Mouse (Mus musculus): ENCODE measurements around the gene Tmem242. TPM values are rescaled to one million over a fixed set of nuclear protein-coding genes. Genes with fewer than 3 reads are reported as not detected.
"Not testable (repeated sequence)": the region's sequence is repeated elsewhere in the genome, so short reads cannot be mapped to it uniquely, and the experiment has no call there.

The Tmem242 gene
- polyA plus RNA-seq, 1 experiment from 2014 or later = 118 TPM

DNA sequence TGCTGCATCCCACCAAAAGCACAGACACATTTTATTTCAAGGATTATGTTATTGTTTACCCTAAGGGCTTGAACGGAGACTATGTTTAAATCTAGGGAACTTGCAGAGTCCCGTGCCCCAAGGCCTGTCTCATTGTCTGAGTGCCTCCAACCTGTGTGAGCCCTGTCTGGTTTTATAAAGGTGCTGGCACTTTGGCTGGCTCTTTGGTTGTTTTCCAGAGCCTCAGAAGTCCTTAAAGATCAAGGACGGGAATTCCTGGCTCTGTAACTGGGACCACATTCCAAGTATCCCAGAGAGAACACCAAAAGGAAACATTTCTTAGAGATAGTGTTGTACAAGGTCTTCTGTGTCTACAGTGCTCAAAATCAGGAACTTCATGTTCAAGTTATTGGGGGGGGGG, 3.2 kb upstream of the Tmem242 start:
- no peak overlapping the region for H3K9ac ChIP-seq
- no peaks in the 10 kb centered on the region for H3K9me3 ChIP-seq (replicated peaks)
- H3K27ac ChIP-seq = no peak overlapping the region
- no peak for ATAC-seq (replicated peaks; ENCODE audit: insufficient number of reproducible peaks, insufficient read depth, low FRiP score, low read depth)
- H3K4me3 ChIP-seq = no peak overlapping the region
- H3K27me3 ChIP-seq = peaks cover 7% of the 10 kb centered on the region; the same call in 1 of the 2 replicates
- no peaks in the 10 kb centered on the region for H3K36me3 ChIP-seq
- peaks cover 16% of the 10 kb centered on the region for H3K4me1 ChIP-seq (replicated peaks)
- WGBS = 58% methylated on average over 3 of the region's 3 CpGs
- H3K4me2 ChIP-seq = no peak overlapping the region

DNA sequence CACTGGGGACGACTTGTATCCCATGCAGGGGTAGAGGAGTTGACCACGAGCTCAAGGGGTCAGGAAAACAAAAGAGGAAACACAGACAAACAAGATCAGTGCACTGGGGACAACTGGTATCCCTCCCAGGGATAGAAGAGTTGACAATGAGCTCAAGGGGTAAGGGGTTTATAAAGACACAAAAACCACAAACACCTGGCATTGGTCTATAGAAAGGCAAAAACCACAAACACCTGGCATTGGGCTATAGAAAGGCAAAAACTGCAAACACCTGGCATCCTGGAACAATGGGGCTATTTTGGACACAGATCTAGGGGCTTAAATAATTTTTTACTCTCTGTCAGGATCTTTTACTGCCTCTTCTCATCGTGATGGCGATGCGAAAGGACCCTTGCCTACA, 2.3 kb upstream of the Tmem242 start:
- peaks cover 16% of the 10 kb centered on the region for H3K4me1 ChIP-seq (replicated peaks)
- not testable (repeated sequence) for H3K27me3 ChIP-seq; ATAC-seq (replicated peaks; ENCODE audit: insufficient number of reproducible peaks, insufficient read depth, low FRiP score, low read depth); H3K36me3 ChIP-seq; H3K9ac ChIP-seq; H3K27ac ChIP-seq; H3K9me3 ChIP-seq (replicated peaks); H3K4me2 ChIP-seq; H3K4me3 ChIP-seq
- 68% methylated on average over 5 of the region's 5 CpGs for WGBS

DNA sequence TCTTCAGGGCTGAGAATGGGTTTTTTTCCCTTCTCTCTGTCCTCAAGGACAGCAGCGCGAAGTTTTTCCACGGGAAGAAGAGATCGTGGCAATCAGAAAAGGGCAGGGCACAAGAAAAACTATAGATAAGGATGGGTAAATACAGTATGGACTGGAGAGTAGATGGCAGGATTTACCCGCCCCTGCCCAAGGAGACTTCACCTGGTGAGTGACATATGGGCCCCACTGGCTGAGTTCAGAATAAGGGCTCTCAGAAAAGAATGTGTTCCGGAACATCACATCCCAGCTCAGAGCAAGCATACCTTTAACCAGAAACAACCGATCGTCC, 264 bp downstream of the Tmem242 start:
- Histone ChIP-seq H3K9ac (peak overlapping the region; percentile 68), H3K27ac (peak overlapping the region; percentile 16; the same call in 1 of the 2 replicates), H3K4me2 (peak overlapping the region; percentile 66), H3K4me3 (peak overlapping the region; percentile 61), H3K4me1 (replicated peaks) (peaks cover 16% of the 10 kb centered on the region), H3K27me3 (peaks cover 3% of the 10 kb centered on the region; the same call in 1 of the 2 replicates), H3K9me3 (replicated peaks) (no peaks in the 10 kb centered on the region), H3K36me3 (peaks cover 2% of the 10 kb centered on the region; the same call in 1 of the 2 replicates)
- 2% methylated on average over 8 of the region's 8 CpGs for WGBS
- ATAC-seq (replicated peaks; ENCODE audit: insufficient number of reproducible peaks, insufficient read depth, low FRiP score, low read depth) = peak; percentile 30

DNA sequence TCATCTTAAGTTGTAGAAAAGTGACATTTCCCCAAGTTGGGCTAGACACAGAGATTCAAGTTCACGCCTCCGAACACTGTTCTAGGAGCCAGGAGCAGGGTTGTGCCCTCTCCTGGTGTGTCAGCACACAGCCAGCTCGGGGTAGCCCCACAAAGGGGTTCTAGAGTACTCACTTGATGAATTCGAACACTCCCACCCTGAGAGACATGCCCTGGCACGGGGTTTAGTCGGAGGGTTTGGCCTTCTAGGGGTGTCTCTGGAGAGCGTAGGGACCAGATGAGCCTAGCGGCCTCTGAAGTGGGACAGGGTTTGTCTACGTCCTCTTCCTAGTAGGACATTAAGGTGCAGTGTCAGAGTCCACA, 10.3 kb downstream of the Tmem242 start:
- WGBS = 80% methylated on average over 9 of the region's 9 CpGs
- peak; percentile 42; the same call in 1 of the 2 replicates for ATAC-seq (replicated peaks; ENCODE audit: insufficient number of reproducible peaks, insufficient read depth, low FRiP score, low read depth)
- Histone ChIP-seq H3K9me3 (replicated peaks) (no peaks in the 10 kb centered on the region), H3K4me1 (replicated peaks) (peaks cover 8% of the 10 kb centered on the region; the same call in 1 of the 2 replicates), H3K36me3 (peaks cover 22% of the 10 kb centered on the region; the same call in 1 of the 2 replicates), H3K4me3 (no peak overlapping the region), H3K27me3 (no peaks in the 10 kb centered on the region), H3K27ac (no peak overlapping the region), H3K4me2 (no peak overlapping the region), H3K9ac (no peak overlapping the region)

- Histone ChIP-seq H3K9me3 (replicated peaks) (no peaks in the 10 kb centered on the region), H3K27me3 (no peaks in the 10 kb centered on the region), H3K27ac (no peak overlapping the region), H3K4me2 (no peak overlapping the region), H3K36me3 (peaks cover 22% of the 10 kb centered on the region; the same call in 1 of the 2 replicates), H3K4me1 (replicated peaks) (peaks cover 11% of the 10 kb centered on the region; the same call in 1 of the 2 replicates), H3K9ac (no peak overlapping the region), H3K4me3 (no peak overlapping the region)
- 0 out of 2 replicates have a peak, but pooled peaks have one; percentile 48 for ATAC-seq (replicated peaks; ENCODE audit: insufficient number of reproducible peaks, insufficient read depth, low FRiP score, low read depth)
- WGBS = 55% methylated on average over 10 of the region's 10 CpGs
Measured at GRCm38 (mm10) chr17:5429090-5429771, 10.8 kb downstream of the Tmem242 start.

DNA sequence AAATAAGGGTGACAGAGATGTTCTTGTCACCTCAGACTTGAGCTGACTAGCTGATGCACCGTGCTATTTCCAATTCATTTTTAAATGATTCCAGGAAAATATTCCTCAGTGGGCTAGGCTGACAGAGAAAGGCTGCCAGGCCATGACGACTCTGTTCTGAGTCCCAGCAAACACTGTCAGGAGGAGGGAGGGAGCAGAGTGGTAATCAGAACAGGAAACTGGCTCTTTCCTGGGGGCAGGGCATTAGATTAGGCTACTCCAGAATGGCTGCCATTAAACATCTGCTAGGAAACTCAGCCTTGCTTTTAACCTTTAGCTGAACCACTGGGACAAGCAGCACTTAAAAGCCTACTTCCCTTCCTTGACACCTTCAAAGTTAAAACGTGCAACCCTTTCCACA, 14.9 kb downstream of the Tmem242 start:
- 28% methylated on average over 3 of the region's 3 CpGs for WGBS
- H3K4me2 ChIP-seq = no peak overlapping the region
- H3K36me3 ChIP-seq = no peaks in the 10 kb centered on the region
- H3K27ac ChIP-seq = no peak overlapping the region
- no peaks in the 10 kb centered on the region for H3K27me3 ChIP-seq
- no peak; the same call in 1 of the 2 replicates for ATAC-seq (replicated peaks; ENCODE audit: insufficient number of reproducible peaks, insufficient read depth, low FRiP score, low read depth)
- no peaks in the 10 kb centered on the region for H3K9me3 ChIP-seq (replicated peaks)
- peaks cover 29% of the 10 kb centered on the region for H3K4me1 ChIP-seq (replicated peaks)
- no peak overlapping the region for H3K9ac ChIP-seq
- H3K4me3 ChIP-seq = no peak overlapping the region

DNA sequence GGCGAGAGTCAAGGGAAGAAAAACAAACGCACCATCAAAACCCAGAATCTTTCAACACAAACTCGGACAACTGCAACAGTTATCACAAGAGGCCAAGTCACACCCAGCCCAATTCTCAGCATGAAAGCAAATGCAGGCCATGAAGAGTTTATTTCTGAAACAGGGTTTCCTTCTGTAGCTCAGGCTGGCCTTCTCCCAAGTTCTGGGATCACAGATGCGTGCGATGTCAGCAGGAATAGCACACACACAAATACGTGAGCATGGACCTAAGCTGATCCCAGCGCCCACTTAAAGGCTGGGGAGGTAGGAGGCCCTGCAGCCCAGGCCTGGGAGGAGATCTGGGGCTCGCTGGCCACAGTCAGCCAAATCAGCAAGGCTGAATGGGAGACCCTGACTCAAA, 15.9 kb downstream of the Tmem242 start:
- H3K27ac ChIP-seq = no peak overlapping the region
- H3K36me3 ChIP-seq = no peaks in the 10 kb centered on the region; the same call in 1 of the 2 replicates
- H3K4me1 ChIP-seq (replicated peaks) = peaks cover 29% of the 10 kb centered on the region
- no peak for ATAC-seq (replicated peaks; ENCODE audit: insufficient number of reproducible peaks, insufficient read depth, low FRiP score, low read depth)
- no peak overlapping the region for H3K9ac ChIP-seq
- H3K9me3 ChIP-seq (replicated peaks) = no peaks in the 10 kb centered on the region
- no peaks in the 10 kb centered on the region for H3K27me3 ChIP-seq
- WGBS = 63% methylated on average over 8 of the region's 8 CpGs
- H3K4me3 ChIP-seq = no peak overlapping the region
- no peak overlapping the region for H3K4me2 ChIP-seq

DNA sequence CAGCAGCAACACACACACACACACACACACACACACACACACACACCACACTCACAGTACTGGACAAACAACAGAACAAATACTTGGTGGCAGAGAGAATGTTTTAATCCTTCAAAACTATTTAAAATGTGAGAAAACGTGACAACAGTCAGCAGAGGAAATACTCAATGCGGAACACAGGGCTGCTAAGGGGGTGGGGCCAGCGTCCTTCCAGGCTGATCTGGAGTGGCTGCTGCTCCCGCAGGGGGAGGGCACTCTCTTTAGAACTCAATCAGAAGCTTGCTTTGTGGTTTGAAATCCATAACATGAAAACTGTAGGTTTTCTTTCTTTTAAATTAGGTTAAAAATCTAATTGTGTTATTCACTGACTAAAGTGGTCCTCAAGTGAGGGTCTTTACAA, 18.2 kb downstream of the Tmem242 start:
- Histone ChIP-seq H3K27me3 (no peaks in the 10 kb centered on the region), H3K36me3 (peaks cover 6% of the 10 kb centered on the region), H3K9ac (no peak overlapping the region), H3K27ac (no peak overlapping the region), H3K4me3 (no peak overlapping the region), H3K4me2 (no peak overlapping the region), H3K9me3 (replicated peaks) (no peaks in the 10 kb centered on the region), H3K4me1 (replicated peaks) (peaks cover 29% of the 10 kb centered on the region)
- ATAC-seq (replicated peaks; ENCODE audit: insufficient number of reproducible peaks, insufficient read depth, low FRiP score, low read depth) = no peak
- WGBS = 46% methylated on average over 4 of the region's 4 CpGs

- Histone ChIP-seq H3K4me2 (no peak overlapping the region), H3K9me3 (replicated peaks) (no peaks in the 10 kb centered on the region), H3K4me1 (replicated peaks) (peaks cover 22% of the 10 kb centered on the region), H3K4me3 (no peak overlapping the region), H3K9ac (no peak overlapping the region), H3K36me3 (peaks cover 6% of the 10 kb centered on the region), H3K27ac (no peak overlapping the region), H3K27me3 (no peaks in the 10 kb centered on the region)
- ATAC-seq (replicated peaks; ENCODE audit: insufficient number of reproducible peaks, insufficient read depth, low FRiP score, low read depth) = no peak
- 61% methylated on average over 6 of the region's 6 CpGs for WGBS
Measured at GRCm38 (mm10) chr17:5419771-5420518, 20.1 kb downstream of the Tmem242 start.

GRCm38 (mm10) chr17:5419056-5419455, 21.0 kb downstream of the Tmem242 start:
- ATAC-seq (replicated peaks; ENCODE audit: insufficient number of reproducible peaks, insufficient read depth, low FRiP score, low read depth) = no peak
- H3K4me2 ChIP-seq = no peak overlapping the region
- no peaks in the 10 kb centered on the region for H3K9me3 ChIP-seq (replicated peaks)
- no peak overlapping the region for H3K9ac ChIP-seq
- peaks cover 6% of the 10 kb centered on the region for H3K36me3 ChIP-seq
- no peak overlapping the region for H3K27ac ChIP-seq
- WGBS = 84% methylated on average over 9 of the region's 9 CpGs
- H3K4me3 ChIP-seq = no peak overlapping the region
- H3K27me3 ChIP-seq = no peaks in the 10 kb centered on the region
- H3K4me1 ChIP-seq (replicated peaks) = peaks cover 16% of the 10 kb centered on the region

GRCm38 (mm10) chr17:5418545-5418944, 21.5 kb downstream of the Tmem242 start, which contains the start of gene Ldhal6b:
Ldhal6b (minus strand) TSS chr17:5418767.
- peaks cover 11% of the 10 kb centered on the region for H3K4me1 ChIP-seq (replicated peaks)
- ATAC-seq (replicated peaks; ENCODE audit: insufficient number of reproducible peaks, insufficient read depth, low FRiP score, low read depth) = no peak
- H3K36me3 ChIP-seq = peaks cover 6% of the 10 kb centered on the region
- no peaks in the 10 kb centered on the region for H3K27me3 ChIP-seq
- H3K4me3 ChIP-seq = no peak within 1 kb of the TSS
- no peak within 1 kb of the TSS for H3K9ac ChIP-seq
- no peak within 1 kb of the TSS for H3K4me2 ChIP-seq
- WGBS = 97% methylated on average over 11 of the region's 11 CpGs
- no peak within 1 kb of the TSS for H3K27ac ChIP-seq
- H3K9me3 ChIP-seq (replicated peaks) = no peaks in the 10 kb centered on the region

Measured in heart, embryonic 15.5 days (tissue).